Mouse (Mus musculus) small intestine, adult 2 months (tissue): Measurements from ENCODE around the gene Akr1cl. TPM values are rescaled to one million over a fixed set of nuclear protein-coding genes. Genes with fewer than 3 reads are reported as not detected.
"Not testable (repeated sequence)": the region's sequence is repeated elsewhere in the genome, so short reads cannot be mapped to it uniquely, and the experiment has no call there.

Experiments used
- H3K27ac ChIP-seq: fragments of 200-500 bp; 2 replicates; pipeline ENCODE4 v1.5.1; 2012; ENCODE audit warnings: low read depth, low read length, control low read depth, inconsistent platforms; ENCODE audit not compliant: insufficient read depth
- H3K27me3 ChIP-seq: fragments of 200-500 bp; 2 replicates; pipeline ENCODE4 v1.6.1; 2012; ENCODE audit warnings: mild to moderate bottlenecking, moderate library complexity, low read length, inconsistent platforms; ENCODE audit not compliant: control insufficient read depth, insufficient read depth
- H3K36me3 ChIP-seq: fragments of 200-500 bp; 2 replicates; pipeline ENCODE4 v1.6.1; 2012; ENCODE audit warnings: mild to moderate bottlenecking, low read length, control low read depth, inconsistent platforms; ENCODE audit not compliant: control insufficient read depth, insufficient read depth
- H3K4me1 ChIP-seq: fragments of 200-500 bp; 2 replicates; pipeline ENCODE4 v1.6.1; 2012; ENCODE audit warnings: low read length, inconsistent platforms, mixed read lengths; ENCODE audit not compliant: control insufficient read depth, insufficient read depth, insufficient read length
- H3K4me3 ChIP-seq: fragments of 200-500 bp; 2 replicates; pipeline ENCODE4 v1.5.1; 2012; ENCODE audit warnings: low read depth, mild to moderate bottlenecking, control low read depth, inconsistent platforms, low read length, moderate library complexity
- CTCF ChIP-seq: fragments of 200-500 bp; IDR thresholded peaks from 2 replicates; pipeline ENCODE4 v1.5.1; 2012; ENCODE audit warnings: low read depth, mild to moderate bottlenecking, control low read depth, inconsistent platforms, low read length, moderate library complexity, mixed read lengths; ENCODE audit not compliant: insufficient replicate concordance, insufficient read length; ENCODE audit errors: extremely low read depth
- POLR2A ChIP-seq: fragments of 200-500 bp; IDR thresholded peaks from 2 replicates; pipeline ENCODE4 v1.6.1; 2012; ENCODE audit warnings: low read depth, mild to moderate bottlenecking, control low read depth, inconsistent platforms, low read length, moderate library complexity
- WGBS: fragments of 180-500 bp; shearing (Covaris S2); methylation state at CpG from one replicate; pipeline ENCODE4 v1.1.7; 2018; 5-methylcytosine and 5-hydroxymethylcytosine counted together
- polyA plus RNA-seq: library from polyadenylated mRNA; depleted of rRNA; stranded (reverse); fragments of >200 nt; gene quantifications from 2 replicates; pipeline ENCODE4 v1.2.3, GENCODE M21; 2012

Akr1cl gene
- polyA plus RNA-seq, 1 experiment = 0.08 TPM

GRCm38 (mm10) chr1:65052140-65052539, 19.6 kb upstream of the Akr1cl start:
- TF ChIP-seq CTCF = no peak
- no peak for TF ChIP-seq POLR2A
- WGBS = 48% methylated on average over 2 of the region's 2 CpGs
- no peaks in the 10 kb centered on the region for H3K4me1 ChIP-seq

DNA sequence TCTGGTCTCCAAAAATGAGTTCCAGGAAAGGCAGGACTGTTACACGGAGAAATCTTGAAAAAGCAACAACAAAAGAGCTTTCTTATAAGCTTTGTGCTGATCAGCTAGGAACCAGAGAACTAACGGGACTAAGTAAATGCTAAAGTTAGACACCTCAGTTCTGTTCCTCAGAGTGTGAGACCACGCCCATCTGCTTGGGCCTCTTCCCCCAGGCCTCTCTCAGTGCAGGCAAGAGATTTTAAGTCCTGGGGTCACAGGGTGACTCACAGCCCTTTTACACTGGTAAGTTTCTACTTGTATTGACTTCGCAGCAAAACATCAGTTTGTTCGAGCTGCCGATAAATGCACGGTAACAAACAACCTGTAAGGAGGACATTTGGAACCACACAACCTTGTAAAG, 19.1 kb upstream of the Akr1cl start:
- no peak overlapping the region for H3K4me3 ChIP-seq
- no peak overlapping the region for H3K27ac ChIP-seq
- H3K36me3 ChIP-seq = no peaks in the 10 kb centered on the region
- TF ChIP-seq CTCF = no peak
- no peak for TF ChIP-seq POLR2A
- H3K4me1 ChIP-seq = no peaks in the 10 kb centered on the region
- no peaks in the 10 kb centered on the region for H3K27me3 ChIP-seq
- WGBS = 73% methylated on average over 7 of the region's 7 CpGs

More at GRCm38 (mm10) chr1:65052140-65052539, 19.6 kb upstream of the Akr1cl start:
- no peaks in the 10 kb centered on the region for H3K36me3 ChIP-seq
- H3K27ac ChIP-seq = no peak overlapping the region
- no peak overlapping the region for H3K4me3 ChIP-seq
- no peaks in the 10 kb centered on the region for H3K27me3 ChIP-seq

GRCm38 (mm10) chr1:65050952-65051351, 18.4 kb upstream of the Akr1cl start, which contains the start of gene Cryge:
Gene Cryge (minus strand): TSS chr1:65051149.
- H3K27me3 ChIP-seq, H3K4me1 ChIP-seq, H3K27ac ChIP-seq, H3K36me3 ChIP-seq, H3K4me3 ChIP-seq: not testable (repeated sequence)
- 72% methylated on average over 11 of the region's 12 CpGs for WGBS

GRCm38 (mm10) chr1:65048781-65049180, 16.2 kb upstream of the Akr1cl start:
- Histone ChIP-seq H3K27me3 (no peaks in the 10 kb centered on the region), H3K36me3 (no peaks in the 10 kb centered on the region), H3K4me1 (no peaks in the 10 kb centered on the region), H3K27ac (no peak overlapping the region), H3K4me3 (no peak overlapping the region)
- TF ChIP-seq CTCF (no peak), POLR2A (no peak)
- 63% methylated on average over 12 of the region's 12 CpGs for WGBS

DNA sequence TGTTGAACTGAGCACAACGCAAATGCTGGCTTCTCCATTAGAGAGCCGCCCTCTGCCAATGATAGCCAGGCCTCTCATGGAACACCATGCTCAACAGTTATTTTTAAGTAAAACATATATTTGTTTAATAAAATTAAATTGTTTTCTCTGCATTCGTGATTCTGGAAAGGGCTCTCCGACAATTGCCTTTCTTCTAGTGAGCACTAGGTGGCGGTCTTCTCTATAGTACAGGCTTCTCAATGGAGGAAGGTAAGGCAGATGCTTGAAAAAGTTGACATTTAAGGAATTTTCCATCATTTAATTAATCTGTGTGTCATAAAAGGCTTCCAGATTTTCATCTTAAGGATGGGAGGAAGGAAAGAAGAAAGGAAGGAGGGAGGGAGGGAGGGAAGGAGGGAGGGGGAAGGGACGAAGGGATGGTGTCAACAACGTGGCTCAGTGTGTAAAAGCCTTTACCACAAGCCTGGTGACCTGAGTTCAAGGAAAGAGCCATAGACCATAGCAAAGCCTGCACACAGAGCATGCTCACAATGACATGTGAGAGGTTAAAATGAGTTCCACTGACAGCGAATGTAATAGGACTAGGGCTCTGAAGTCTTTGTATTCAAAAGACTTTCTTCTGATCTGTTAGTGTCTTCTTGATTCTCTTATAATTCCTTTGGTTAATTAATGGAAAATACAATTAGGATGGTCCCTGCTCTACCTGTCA, 14.0 kb upstream of the Akr1cl start:
- Histone ChIP-seq H3K36me3 (no peaks in the 10 kb centered on the region), H3K4me1 (no peaks in the 10 kb centered on the region), H3K27ac (no peak overlapping the region), H3K4me3 (no peak overlapping the region), H3K27me3 (no peaks in the 10 kb centered on the region; the same call in 1 of the 2 replicates)
- no peak for TF ChIP-seq POLR2A
- TF ChIP-seq CTCF = no peak
- 38% methylated on average over 8 of the region's 8 CpGs for whole genome bisulfite sequencing

- no peaks in the 10 kb centered on the region; the same call in 1 of the 2 replicates for H3K27me3 ChIP-seq
- TF ChIP-seq POLR2A = no peak
Measured at GRCm38 (mm10) chr1:65043433-65043832, 10.9 kb upstream of the Akr1cl start.

DNA sequence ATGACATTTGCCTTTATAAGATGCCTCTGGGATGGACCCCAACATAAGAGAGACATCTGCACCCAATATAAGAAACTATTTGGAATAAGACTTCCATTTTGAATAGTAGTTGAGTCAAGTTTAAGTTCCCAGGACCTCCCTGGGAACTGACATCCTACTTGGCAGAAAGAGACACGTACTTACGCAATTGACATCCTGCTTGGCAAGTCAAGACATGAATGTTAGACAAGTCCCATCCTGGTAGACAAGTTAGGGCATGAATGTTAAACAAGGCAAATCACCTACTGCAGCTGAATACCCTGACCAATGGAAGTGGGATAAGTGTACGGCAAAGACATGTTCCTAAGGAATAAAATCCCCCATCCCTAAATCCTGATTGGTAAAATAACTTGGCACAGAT, 9.3 kb upstream of the Akr1cl start:
- Histone ChIP-seq H3K4me1 (no peaks in the 10 kb centered on the region), H3K27ac (no peak overlapping the region), H3K4me3 (no peak overlapping the region), H3K36me3 (no peaks in the 10 kb centered on the region), H3K27me3 (no peaks in the 10 kb centered on the region; the same call in 1 of the 2 replicates)
- WGBS = 95% methylated on average over 3 of the region's 3 CpGs
- TF ChIP-seq CTCF (no peak), POLR2A (no peak)

More at GRCm38 (mm10) chr1:65043433-65043832, 10.9 kb upstream of the Akr1cl start:
- Histone ChIP-seq H3K4me1 (no peaks in the 10 kb centered on the region), H3K4me3 (no peak overlapping the region), H3K36me3 (no peaks in the 10 kb centered on the region), H3K27ac (no peak overlapping the region)
- WGBS = 72% methylated on average over 2 of the region's 2 CpGs
